Mouse (Mus musculus) mouse trophoblast stem cell (cell line): ENCODE measurements around the gene Tas2r129.
"Not testable (repeated sequence)": the region's sequence is repeated elsewhere in the genome, so short reads cannot be mapped to it uniquely, and the experiment has no call there.

ENCODE experiments used
- in situ Hi-C, 2 experiments: fragments of 300-500 bp; cut with MseI, MboI; formaldehyde crosslinking; loops; 2 replicates in 1 of 2; 3 replicates in 1 of 2; pipeline ENCODE4 v1.15.1; 2025

Tas2r129 gene

DNA sequence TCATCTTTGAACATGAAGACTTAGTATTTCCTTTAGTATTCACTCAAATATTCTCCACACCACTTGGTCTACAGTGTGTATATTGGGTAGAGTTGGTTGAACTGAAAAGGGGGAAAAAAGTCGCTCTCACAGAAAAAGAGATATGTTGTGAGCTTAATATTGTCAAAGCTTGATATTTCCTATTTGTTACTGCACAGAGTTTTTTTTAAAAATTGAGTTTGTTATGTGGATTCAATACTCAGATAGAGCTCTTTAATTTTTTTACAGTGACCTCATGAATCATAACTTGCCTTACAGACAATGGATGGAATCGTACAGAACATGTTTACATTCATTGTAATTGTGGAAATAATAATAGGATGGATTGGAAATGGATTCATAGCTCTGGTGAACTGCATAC lies at the start of gene Tas2r129:
Tas2r129 (plus strand) TSS at position 301 of the 400 bp plus-strand sequence.
- in situ Hi-C loops, result no loop called here

DNA sequence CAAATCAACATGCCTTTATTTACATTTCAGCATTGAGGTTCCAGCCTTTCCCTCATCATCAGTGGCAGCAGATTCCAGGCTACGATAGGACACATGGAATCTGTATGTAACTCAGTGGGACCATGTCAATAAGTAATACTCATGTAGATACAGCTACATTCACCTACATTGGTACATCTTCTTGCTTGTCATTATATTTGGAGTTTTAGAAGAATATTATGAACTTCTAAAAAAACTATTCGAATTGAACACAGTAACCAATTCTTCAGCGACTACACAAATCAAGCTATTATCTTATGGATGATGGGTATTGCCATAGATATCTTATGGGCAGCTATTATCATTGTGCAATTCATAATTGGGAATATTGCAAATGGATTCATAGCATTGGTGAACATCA lies 41.6 kb upstream of the Tas2r129 start, which contains the start of gene Tas2r125:
Tas2r125 (plus strand) TSS at position 301 of the 400 bp plus-strand sequence.
- in situ Hi-C loops, result no loop called here

DNA sequence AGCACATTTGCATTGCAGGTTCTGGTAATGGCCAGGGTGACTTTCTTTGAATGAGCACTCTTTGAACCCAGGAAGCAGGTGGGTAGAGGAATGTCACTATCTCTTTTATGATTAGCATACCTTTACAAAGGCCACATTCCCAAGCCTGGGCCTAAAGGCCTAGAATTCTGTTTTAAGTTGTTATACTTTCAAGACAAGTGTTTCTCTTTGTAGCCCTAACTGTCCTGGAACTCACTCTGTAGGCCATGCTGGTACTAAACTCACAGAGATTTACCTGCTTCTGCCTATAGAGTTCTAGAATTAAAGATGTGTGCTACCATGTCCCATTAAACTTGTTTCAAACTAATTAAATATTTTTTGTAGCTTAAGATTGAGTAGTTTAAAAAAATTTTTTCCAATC lies 9.5 kb upstream of the Tas2r129 start:
- in situ Hi-C loops, result not testable (repeated sequence)

DNA sequence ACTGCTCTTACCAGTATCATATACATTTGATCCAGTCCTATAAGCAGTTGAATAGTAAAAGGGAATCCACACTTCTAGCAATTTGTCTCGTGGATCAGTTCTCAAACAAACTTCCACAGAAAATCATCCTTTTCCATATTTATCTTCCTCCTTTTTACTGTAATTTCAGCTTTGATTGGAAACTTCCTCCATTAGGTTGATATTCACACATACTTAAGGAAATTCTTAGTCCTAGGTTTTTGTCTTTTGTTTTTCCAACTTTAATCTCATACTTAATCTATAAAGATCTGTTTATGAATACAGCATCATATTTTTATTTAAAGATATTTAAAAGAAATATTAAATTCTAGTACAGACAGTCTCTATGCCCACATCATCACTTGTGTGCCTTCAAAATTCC lies 6.9 kb downstream of the Tas2r129 start, which contains the start of gene Tas2r131:
Tas2r131 (minus strand) TSS at position 101 of the 400 bp plus-strand sequence.
- in situ Hi-C loops, result no loop called here

DNA sequence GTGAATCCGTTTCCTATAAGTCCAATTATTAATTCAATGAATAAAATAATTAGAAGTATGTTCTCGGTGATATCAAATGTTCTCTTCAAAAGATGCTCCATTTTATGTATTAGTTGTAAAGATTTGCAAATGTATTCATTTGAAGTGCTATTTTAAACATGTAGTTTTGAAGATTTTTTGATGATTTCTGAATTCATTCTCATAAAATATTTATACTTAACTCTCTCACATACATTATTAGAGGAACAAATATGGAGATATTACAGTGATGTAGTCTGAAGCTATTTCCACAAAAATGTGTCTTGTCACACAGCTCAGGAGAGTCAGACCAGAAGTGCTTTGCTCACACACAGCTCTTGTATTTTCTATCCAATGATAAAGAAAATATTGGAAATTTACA lies 30.0 kb downstream of the Tas2r129 start, which contains the start of gene Tas2r109:
Tas2r109 (minus strand) TSS at position 101 of the 400 bp plus-strand sequence.
- in situ Hi-C loops, result loop anchor here in 1 of 2 experiments (10.0 kb wide), 1 partner anchor 186 kb away; no protein-coding TSS in a partner anchor
